Mouse (Mus musculus): ENCODE data around the gene Has3.

GRCm38 (mm10) chr8:106908291-106908690, 38.2 kb downstream of the Has3 start:
- TF ChIP-seq CTCF (IDR thresholded peaks at IDR 0.05; ENCODE audit: borderline replicate concordance, control insufficient read depth, extremely low read depth, insufficient read depth, low read length, poor library complexity), result no peak
- no peak for TF ChIP-seq POLR2A (IDR thresholded peaks at IDR 0.05; ENCODE audit: control insufficient read depth, extremely low read depth, insufficient read depth, low read length, poor library complexity)

Measured in thymus, adult 2 months (tissue).